Mouse (Mus musculus): ENCODE data around the gene Slc35f5. TPM values are rescaled to one million over a fixed set of nuclear protein-coding genes. Genes with fewer than 3 reads are reported as not detected.

Slc35f5 gene
- 44.5 TPM for polyA plus RNA-seq (2014; fragmentation: Illumina TruSeq; extraction: RNeasy Lipid Tissue Mini Kit (QIAGEN cat#74804))

DNA sequence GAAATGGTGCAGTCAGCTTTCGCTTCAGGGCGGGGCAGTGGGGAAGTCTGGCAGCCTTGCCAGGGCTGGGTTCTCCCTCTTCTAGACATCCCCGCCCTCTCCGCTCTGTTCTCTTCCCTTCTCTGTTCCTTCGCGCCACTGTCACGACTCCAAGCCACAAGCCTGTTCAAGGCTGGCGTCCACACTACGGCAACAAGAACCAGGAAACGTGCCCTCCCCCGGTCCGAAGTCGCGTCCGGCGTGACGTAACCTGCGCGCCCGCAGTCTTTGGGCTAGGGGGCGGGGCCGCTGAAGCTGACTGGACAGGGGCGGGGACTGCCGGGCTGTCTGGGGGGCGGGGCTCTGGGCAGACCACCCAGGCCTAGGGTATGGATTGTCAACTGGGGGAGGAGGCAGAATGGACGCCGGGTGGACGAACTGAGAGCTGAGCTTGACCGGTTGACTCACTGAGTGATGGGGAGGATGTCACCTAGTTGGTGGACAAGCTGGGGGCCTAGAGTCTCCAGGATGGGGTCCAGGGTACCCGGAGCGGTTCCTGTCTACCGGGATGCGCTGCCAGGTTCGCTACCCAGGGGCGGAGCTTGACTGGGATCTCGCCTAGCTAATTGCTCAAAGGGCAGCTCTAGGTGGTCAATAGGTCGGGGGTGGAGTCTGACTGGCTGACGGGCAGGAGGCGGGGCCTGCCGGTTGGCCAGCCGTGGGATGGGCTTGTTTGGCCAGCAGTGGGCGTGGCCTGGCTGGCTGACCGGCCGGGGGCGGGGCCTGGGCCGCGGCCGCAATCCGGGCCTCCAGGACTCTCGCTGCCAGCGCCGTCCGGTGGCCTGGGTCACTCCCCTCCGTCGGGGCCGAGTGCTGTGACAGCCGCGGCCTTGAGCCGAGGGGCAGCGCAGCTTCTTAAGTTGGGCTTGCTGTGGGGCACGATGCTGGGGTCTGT, at the start of gene Slc35f5:
TSS of gene Slc35f5 (plus strand) at position 337 of the 934 bp plus-strand sequence.

Other genes with a start within 250 kb of the Slc35f5 start
- 500 TPM for gene Actr3, start 124.9 kb upstream of the Slc35f5 start, polyA plus RNA-seq (2014; fragmentation: Illumina TruSeq; extraction: RNeasy Lipid Tissue Mini Kit (QIAGEN cat#74804))
- 1.5 TPM for gene Gpr39, start 116.4 kb downstream of the Slc35f5 start, polyA plus RNA-seq (2014; fragmentation: Illumina TruSeq; extraction: RNeasy Lipid Tissue Mini Kit (QIAGEN cat#74804))